In the genomic region with DNA sequence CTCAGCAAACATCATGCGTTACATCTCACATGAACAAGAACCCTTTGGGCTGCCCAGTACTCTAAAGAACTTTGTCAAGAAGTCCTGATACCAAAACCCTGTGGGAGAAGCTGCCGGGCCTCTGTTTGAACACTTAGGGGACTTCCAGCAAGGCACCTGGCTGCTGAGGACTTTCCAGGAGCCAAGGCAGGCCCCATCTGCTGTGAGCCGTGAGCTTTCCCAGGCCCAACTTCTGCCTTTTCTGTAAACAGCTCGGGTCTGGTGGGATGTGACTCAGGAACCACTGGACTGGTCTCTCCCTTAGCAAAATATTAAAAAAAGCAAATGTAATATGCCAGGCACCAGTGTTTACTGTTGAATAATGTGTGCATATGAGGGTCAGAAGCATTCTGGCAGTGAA, we compare ENCODE assay signal across 24 mouse cellular contexts.
A peak's percentile ranks its signal among the peaks of the same experiment; 100 is the strongest.
DNase-seq lines count a peak whose midpoint lies in the region; ATAC-seq and TF ChIP-seq lines count a peak whose summit lies in the region.
"Had no signal": no experiment of that assay in that cellular context is flagged by ENCODE, and none has a peak within 500 bp of the region (broad histone marks: within the 10 kb centered on the region; RNA-seq: fewer than 3 reads in every experiment).

No protein-coding gene starts in this region.

- no peaks in the 10 kb centered on the region for H3K27me3 ChIP-seq in intestine, embryonic 14.5 days (replicated peaks; ENCODE audit: control insufficient read depth, insufficient read depth, low read length)
- no peaks in the 10 kb centered on the region for H3K27me3 ChIP-seq in intestine, postnatal 0 days (replicated peaks; ENCODE audit: control insufficient read depth, insufficient read depth, low read length)
- peaks cover 1% of the 10 kb centered on the region for H3K27me3 ChIP-seq in CH12.LX (replicated peaks)
- no peaks in the 10 kb centered on the region for H3K27me3 ChIP-seq in limb, embryonic 10.5 days (ENCODE audit: low read depth, poor library complexity, severe bottlenecking)
- H3K27me3 ChIP-seq: forebrain, embryonic 13.5 days; heart, embryonic 12.5 days; heart, embryonic 15.5 days; hindbrain, embryonic 13.5 days had no signal

- DNase-seq in intestine, embryonic 14.5 days (ENCODE audit: low spot score) = no peak
- DNase-seq in CH12.LX (ENCODE audit: extremely low read depth) (no peak), MN1 (ENCODE audit: low spot score) (no peak)
- DNase-seq in limb, embryonic 10.5 days (ENCODE audit: low spot score) = no peak
- no peak for DNase-seq in c-Kit-positive CD71-positive TER-119-positive erythroid progenitor cells, embryonic 14.5 days (ENCODE audit: low spot score)
- DNase-seq: adrenal gland, adult 2 months; adrenal gland, postnatal 25 days; cerebellum, adult 18-20 months; cerebellum, adult 9-10 months; cerebellum, postnatal 14 days; gastrocnemius, postnatal 14 days; heart, adult 11 months; heart, postnatal 10 days; heart, postnatal 36 days had no signal

- no peak for TF ChIP-seq POLR2A in CH12.LX (IDR thresholded peaks at IDR 0.05; ENCODE audit: low read depth, low read length)

- dilution Hi-C loops in CH12.LX (cut with MboI; ENCODE audit: extremely low pct_ligation_motif_present, extremely low pct_unique_long_range_greater_than_20kb, low sequenced_read_pairs) = no loop called here

- TF ChIP-seq EP300 in CH12.LX (IDR thresholded peaks at IDR 0.05; ENCODE audit: low read length) = peak; percentile 75

- 0 out of 2 replicates have a peak, but pooled peaks cover 2% of the 10 kb centered on the region for H3K4me1 ChIP-seq in intestine, embryonic 14.5 days (replicated peaks; ENCODE audit: control insufficient read depth, insufficient read depth, low read length)
- H3K4me1 ChIP-seq in intestine, postnatal 0 days (replicated peaks; ENCODE audit: control insufficient read depth, insufficient read depth, low read length) = no peaks in the 10 kb centered on the region
- peaks cover 10 to 48% of the 10 kb centered on the region in 2 experiments for H3K4me1 ChIP-seq in CH12.LX (ENCODE audit: control insufficient read depth in 1 of 2, insufficient read depth in 2 of 2)
- H3K4me1 ChIP-seq in limb, embryonic 10.5 days = no peaks in the 10 kb centered on the region
- H3K4me1 ChIP-seq: hindbrain, embryonic 10.5 days had no signal

- no peaks in the 10 kb centered on the region for H3K9me3 ChIP-seq in intestine, embryonic 14.5 days (ENCODE audit: control insufficient read depth, low read length)
- no peaks in the 10 kb centered on the region for H3K9me3 ChIP-seq in intestine, postnatal 0 days (ENCODE audit: control insufficient read depth)
- H3K9me3 ChIP-seq in CH12.LX (replicated peaks; ENCODE audit: low read length) = peaks cover 44% of the 10 kb centered on the region
- H3K9me3 ChIP-seq in limb, embryonic 10.5 days (replicated peaks) = no peaks in the 10 kb centered on the region
- H3K9me3 ChIP-seq: forebrain, embryonic 10.5 days; forebrain, embryonic 13.5 days; heart, embryonic 15.5 days; hindbrain, embryonic 10.5 days; hindbrain, embryonic 13.5 days had no signal

- in situ Hi-C loops in CH12.LX (cut with MboI; ENCODE audit: low pct_ligation_motif_present, low pct_unique_long_range_greater_than_20kb, low sequenced_read_pairs) = no loop called here

- H3K27ac ChIP-seq in intestine, embryonic 14.5 days (ENCODE audit: low read depth) = peak overlapping the region; percentile 58; the same call in 1 of the 2 replicates
- no peak overlapping the region for H3K27ac ChIP-seq in intestine, postnatal 0 days (ENCODE audit: low read depth, low read length)
- H3K27ac ChIP-seq in CH12.LX (ENCODE audit: insufficient read depth, low read depth) = peak overlapping the region; percentile 41; the same call in 1 of the 2 replicates
- peak overlapping the region; percentile 37; the same call in 1 of the 2 replicates for H3K27ac ChIP-seq in limb, embryonic 10.5 days
- H3K27ac ChIP-seq: forebrain, embryonic 10.5 days; forebrain, embryonic 13.5 days; heart, embryonic 15.5 days; hindbrain, embryonic 13.5 days had no signal

- no peaks in the 10 kb centered on the region for H3K79me2 ChIP-seq in CH12.LX (replicated peaks; ENCODE audit: control insufficient read depth, extremely low read depth, insufficient read depth, poor library complexity, severe bottlenecking)

- H3K9ac ChIP-seq in intestine, embryonic 14.5 days (ENCODE audit: low read length) = no peak overlapping the region
- H3K9ac ChIP-seq in intestine, postnatal 0 days (ENCODE audit: low read depth, low read length) = no peak overlapping the region
- H3K9ac ChIP-seq in CH12.LX (ENCODE audit: insufficient read depth, low read depth) = no peak overlapping the region
- H3K9ac ChIP-seq: forebrain, embryonic 13.5 days; heart, embryonic 12.5 days; heart, embryonic 15.5 days; hindbrain, embryonic 13.5 days had no signal

- 50% methylated on average over 4 of the region's 4 CpGs for WGBS in intestine, embryonic 14.5 days
- WGBS in intestine, postnatal 0 days = 69% methylated on average over 4 of the region's 4 CpGs
- WGBS in limb, embryonic 10.5 days = 86% methylated on average over 4 of the region's 4 CpGs

- H3K4me2 ChIP-seq in intestine, embryonic 14.5 days (ENCODE audit: low read length) = no peak overlapping the region
- H3K4me2 ChIP-seq in intestine, postnatal 0 days (replicated peaks; ENCODE audit: low read depth) = no peak overlapping the region
- no peak overlapping the region for H3K4me2 ChIP-seq in CH12.LX (ENCODE audit: insufficient read depth, low read depth, poor library complexity, severe bottlenecking)
- H3K4me2 ChIP-seq: forebrain, embryonic 13.5 days; heart, embryonic 12.5 days; heart, embryonic 15.5 days; hindbrain, embryonic 13.5 days had no signal

- 0 out of 2 replicates have a peak, but pooled peaks have one; percentile 18 for ATAC-seq in intestine, embryonic 14.5 days (replicated peaks; ENCODE audit: low FRiP score, low TSS enrichment, low read depth)
- ATAC-seq in intestine, postnatal 0 days = no peak; the same call in 1 of the 2 replicates
- ATAC-seq: forebrain, embryonic 13.5 days; forebrain, embryonic 16.5 days; hindbrain, embryonic 16.5 days had no signal

- TF ChIP-seq RAD21 in CH12.LX (IDR thresholded peaks at IDR 0.05; ENCODE audit: low read depth, low read length) = no peak; the same call in 1 of the 2 replicates

- no peak for TF ChIP-seq CTCF in intestine, postnatal 0 days (IDR thresholded peaks at IDR 0.05; ENCODE audit: low read depth)
- no peak for TF ChIP-seq CTCF in CH12.LX (conservative IDR thresholded peaks at IDR 0.05 in 1 of 2, IDR thresholded peaks at IDR 0.05 in 1 of 2; ENCODE audit: low read depth in 2 of 2, low read length in 2 of 2)

- no peak overlapping the region for H3K4me3 ChIP-seq in intestine, embryonic 14.5 days (ENCODE audit: low read depth, low read length)
- H3K4me3 ChIP-seq in intestine, postnatal 0 days (ENCODE audit: low read depth, low read length) = no peak overlapping the region
- H3K4me3 ChIP-seq in CH12.LX (replicated peaks in 1 of 3; ENCODE audit: low read depth in 2 of 3, low read length in 2 of 3, poor library complexity in 1 of 3) = no peak overlapping the region
- H3K4me3 ChIP-seq in limb, embryonic 10.5 days = no peak overlapping the region
- H3K4me3 ChIP-seq: forebrain, embryonic 10.5 days; forebrain, embryonic 13.5 days; heart, embryonic 12.5 days; heart, embryonic 15.5 days; hindbrain, embryonic 10.5 days; hindbrain, embryonic 13.5 days had no signal

- no peaks in the 10 kb centered on the region for H3K36me3 ChIP-seq in intestine, embryonic 14.5 days (ENCODE audit: control insufficient read depth, insufficient read depth, low read length)
- no peaks in the 10 kb centered on the region for H3K36me3 ChIP-seq in intestine, postnatal 0 days (ENCODE audit: control insufficient read depth, insufficient read depth)
- H3K36me3 ChIP-seq in CH12.LX (replicated peaks in 1 of 2; ENCODE audit: control insufficient read depth in 1 of 2, insufficient read depth in 1 of 2, low read length in 1 of 2) = no peaks in the 10 kb centered on the region
- H3K36me3 ChIP-seq in limb, embryonic 10.5 days = no peaks in the 10 kb centered on the region
- H3K36me3 ChIP-seq: forebrain, embryonic 10.5 days; G1E; heart, embryonic 12.5 days; heart, embryonic 15.5 days; hindbrain, embryonic 10.5 days; hindbrain, embryonic 13.5 days had no signal

TF ChIP-seq in CH12.LX, 34 proteins besides CTCF, POLR2A, EP300 and RAD21:
- no peak for TF ChIP-seq MYC (IDR thresholded peaks at IDR 0.05; ENCODE audit: low read depth, low read length)
- no peak for TF ChIP-seq E2F4 (IDR thresholded peaks at IDR 0.05; ENCODE audit: insufficient replicate concordance, low read depth, low read length)
- TF ChIP-seq MEF2A (IDR thresholded peaks at IDR 0.05; ENCODE audit: borderline replicate concordance, low read depth, low read length) = peak; percentile 64
- no peak for TF ChIP-seq JUND (conservative IDR thresholded peaks at IDR 0.05; ENCODE audit: low read depth, low read length)
- TF ChIP-seq SIN3A (IDR thresholded peaks at IDR 0.05; ENCODE audit: low read length) = no peak
- TF ChIP-seq TCF12 (IDR thresholded peaks at IDR 0.05; ENCODE audit: low read depth, low read length) = peak; percentile 92
- TF ChIP-seq BHLHE40 (IDR thresholded peaks at IDR 0.05; ENCODE audit: low read depth, low read length) = peak; percentile 37; the same call in 1 of the 2 replicates
- 0 out of 2 replicates have a peak, but pooled peaks have one; percentile 16 for TF ChIP-seq CHD2 (IDR thresholded peaks at IDR 0.05; ENCODE audit: low read length)
- no peak for TF ChIP-seq NRF1 (IDR thresholded peaks at IDR 0.05; ENCODE audit: low read depth, low read length)
- no peak for TF ChIP-seq PAX5 (IDR thresholded peaks at IDR 0.05; ENCODE audit: low read length)
- TF ChIP-seq MAFK (IDR thresholded peaks at IDR 0.05; ENCODE audit: insufficient replicate concordance, low read length) = 0 out of 2 replicates have a peak, but pooled peaks have one; percentile 32
- no peak for TF ChIP-seq JUN (IDR thresholded peaks at IDR 0.05; ENCODE audit: insufficient read depth, low read depth, low read length)
- peak; percentile 25; the same call in 1 of the 2 replicates for TF ChIP-seq IRF4 (IDR thresholded peaks at IDR 0.05; ENCODE audit: low read depth, low read length)
- no peak for TF ChIP-seq TBP (conservative IDR thresholded peaks at IDR 0.05; ENCODE audit: low read depth, low read length)
- no peak for TF ChIP-seq UBTF (IDR thresholded peaks at IDR 0.05; ENCODE audit: low read depth, low read length)
- peak; percentile 40; the same call in 1 of the 2 replicates for TF ChIP-seq ETS1 (conservative IDR thresholded peaks at IDR 0.05; ENCODE audit: low read depth, low read length)
- no peak for TF ChIP-seq USF1 (IDR thresholded peaks at IDR 0.05; ENCODE audit: low read depth, low read length)
TF ChIP-seq in CH12.LX: peak in this region for 7.
